Mouse (Mus musculus) erythroblast, adult 5-6 weeks (primary cell): ENCODE measurements at regions not wholly inside any gene's neighbourhood (a gene's known extent, or its start where the extent isn't known, plus 50 kb on each side); places are given as distances from the start of the nearest gene placed in this dataset.
A peak's percentile ranks its signal among the peaks of the same experiment; 100 is the strongest.

Experiments
- ATAC-seq: replicated peaks from 2 replicates; pipeline ENCODE4 v1.8.0; 2016; ENCODE audit warnings: moderate number of reproducible peaks, mild to moderate bottlenecking, moderate TSS enrichment, inconsistent platforms; ENCODE audit not compliant: poor library complexity, low FRiP score, severe bottlenecking

GRCm38 (mm10) chr12:86830247-86830585 is 54.4 kb downstream of the Irf2bpl start:
- ATAC-seq: no peak

DNA sequence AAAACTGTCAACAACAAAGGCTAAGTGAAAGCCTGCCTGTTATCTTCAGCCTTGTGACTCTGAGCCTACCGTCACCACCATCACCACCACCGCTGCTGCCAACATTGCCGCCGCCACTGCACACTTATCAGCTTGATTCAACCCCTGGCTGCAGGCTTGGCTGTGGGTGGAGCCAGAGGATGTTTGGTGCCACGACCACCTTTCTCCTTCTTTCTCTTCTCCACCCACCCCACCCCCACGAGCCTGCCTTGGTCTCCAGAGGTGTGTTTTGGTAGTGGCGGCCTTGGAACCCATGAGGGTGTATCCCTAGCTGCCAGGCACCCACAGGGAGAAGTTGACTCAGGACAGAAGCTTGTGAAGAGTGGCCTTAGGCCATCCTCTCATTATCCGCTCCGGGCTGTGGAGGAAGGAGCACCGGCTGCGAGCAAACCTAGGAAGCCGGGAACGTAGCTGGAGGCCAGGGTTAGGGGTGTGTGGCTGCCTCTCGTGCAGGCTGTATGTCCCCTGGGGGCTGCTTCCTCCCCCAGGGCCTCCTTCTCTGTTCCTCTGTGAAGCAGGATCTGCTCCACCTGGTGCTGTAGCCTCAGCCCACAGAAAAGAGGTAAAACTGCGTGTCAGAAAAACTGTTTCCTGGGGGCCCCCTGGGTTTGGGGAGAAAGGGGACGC is 54.9 kb downstream of the Irf2bpl start:
- peak; percentile 32 for ATAC-seq

GRCm38 (mm10) chr12:86827241-86827606 is 57.4 kb downstream of the Irf2bpl start:
- no peak for ATAC-seq

DNA sequence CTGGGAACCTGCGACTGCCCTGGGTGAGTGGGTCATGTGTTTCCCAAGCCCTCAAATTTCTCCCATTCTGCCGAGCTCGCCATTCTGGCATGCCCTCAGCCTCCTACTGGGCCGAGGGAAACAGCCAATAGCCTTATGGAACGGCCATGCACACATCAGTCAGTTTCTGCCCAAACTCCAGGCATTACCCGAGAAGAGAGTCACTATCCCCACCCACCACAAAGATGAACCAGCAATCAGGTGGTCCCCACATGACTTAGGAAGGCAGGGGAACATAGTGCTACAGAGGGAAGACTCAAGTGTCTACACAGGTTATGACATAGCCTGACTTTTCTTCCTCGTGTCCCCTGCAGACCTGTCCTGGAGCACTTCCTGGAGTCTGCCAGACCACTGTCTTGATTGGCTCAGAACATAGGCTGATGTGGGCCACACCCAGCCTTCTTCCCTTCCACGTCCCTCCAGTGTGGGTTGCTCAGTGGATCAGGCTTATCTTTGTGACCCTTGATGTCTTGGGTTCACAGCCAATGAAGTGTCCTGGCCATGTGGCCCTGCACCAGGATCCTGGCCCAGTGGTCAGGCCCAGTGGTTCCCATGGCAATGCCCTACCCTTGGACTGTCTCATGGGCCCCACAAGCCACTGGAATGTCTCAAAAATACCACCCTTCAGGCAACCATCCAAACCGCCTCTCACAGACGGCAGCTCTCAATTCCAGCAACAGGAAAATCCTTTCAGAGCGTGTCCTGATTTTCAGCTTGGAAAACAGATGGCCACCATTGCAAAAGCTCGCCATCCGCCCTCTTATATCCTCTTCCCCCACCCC is 58.0 kb downstream of the Irf2bpl start:
- ATAC-seq: no peak

DNA sequence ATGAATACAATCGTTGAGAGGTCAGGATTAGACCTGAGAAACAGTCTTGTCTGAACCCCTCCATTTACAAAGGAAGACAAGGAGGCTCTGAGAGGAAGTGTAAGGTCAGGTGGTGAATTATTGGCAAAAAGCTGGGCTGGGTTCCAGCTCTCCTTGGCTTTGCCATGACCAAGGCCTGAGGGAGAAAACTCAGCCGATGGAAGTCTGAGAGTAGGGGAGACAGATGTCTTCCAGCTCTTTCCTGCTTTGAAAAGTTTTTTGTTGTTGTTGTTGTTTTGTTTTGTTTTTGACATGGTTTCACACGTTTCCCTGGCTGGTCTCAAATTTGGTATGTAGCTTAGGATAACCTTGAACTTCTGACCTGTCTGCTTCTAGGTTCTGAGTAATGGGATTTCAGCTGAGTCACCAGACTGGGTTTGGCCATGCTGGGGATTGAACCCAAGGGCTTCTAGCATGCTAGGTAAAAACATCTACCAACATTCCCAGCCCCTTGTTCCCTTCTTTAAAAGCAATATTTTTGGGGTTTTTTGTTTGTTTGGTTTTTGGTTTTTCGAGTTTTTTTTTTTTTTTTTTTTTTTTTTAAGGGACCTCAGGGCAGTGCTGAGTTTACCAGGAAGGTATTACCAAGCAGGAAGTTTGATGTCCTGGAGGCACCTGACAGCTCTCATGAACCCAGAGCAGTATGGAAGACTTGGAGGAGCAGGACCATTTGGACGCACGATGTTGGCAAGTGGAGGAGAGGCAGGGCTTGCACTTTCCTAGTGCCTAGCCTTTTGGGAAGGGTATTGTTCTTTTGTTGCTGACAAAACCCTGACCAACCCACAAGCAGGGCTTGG is 58.8 kb downstream of the Irf2bpl start:
- ATAC-seq: no peak

DNA sequence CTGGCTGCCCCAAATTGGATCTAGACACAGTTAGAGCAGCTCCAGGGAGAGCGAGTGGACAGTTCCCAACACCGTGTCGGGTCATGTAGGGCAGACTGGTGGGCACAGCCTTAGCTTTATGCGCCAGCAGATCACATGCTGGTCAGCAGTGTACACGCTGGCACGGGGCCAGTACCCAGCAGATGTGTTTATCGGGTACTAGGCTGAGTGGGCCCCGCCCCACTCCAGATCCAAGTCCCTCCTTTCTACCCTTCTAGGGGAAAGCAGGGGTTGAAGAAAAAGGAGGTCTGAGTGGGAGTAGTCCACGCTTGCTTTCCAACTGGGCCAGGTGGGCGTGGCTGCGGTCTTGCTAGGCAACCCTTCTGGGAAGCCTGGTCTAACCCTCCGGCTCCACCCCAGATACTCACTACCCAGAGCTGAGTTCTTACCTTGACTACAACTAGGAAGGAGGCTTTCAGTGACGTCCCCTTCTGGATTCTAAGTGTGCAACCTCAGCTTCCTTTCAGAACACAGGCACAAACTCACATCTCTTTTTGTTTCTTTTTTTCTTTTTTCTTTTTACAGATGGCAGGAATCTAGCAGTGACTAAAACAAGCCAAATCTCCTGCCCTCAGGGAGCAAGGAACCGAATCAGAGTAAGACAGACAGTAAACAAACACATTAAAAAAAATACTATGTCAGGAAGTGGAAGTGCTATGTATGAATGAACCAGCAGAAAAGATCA is 59.6 kb downstream of the Irf2bpl start:
- ATAC-seq: peak; percentile 86

DNA sequence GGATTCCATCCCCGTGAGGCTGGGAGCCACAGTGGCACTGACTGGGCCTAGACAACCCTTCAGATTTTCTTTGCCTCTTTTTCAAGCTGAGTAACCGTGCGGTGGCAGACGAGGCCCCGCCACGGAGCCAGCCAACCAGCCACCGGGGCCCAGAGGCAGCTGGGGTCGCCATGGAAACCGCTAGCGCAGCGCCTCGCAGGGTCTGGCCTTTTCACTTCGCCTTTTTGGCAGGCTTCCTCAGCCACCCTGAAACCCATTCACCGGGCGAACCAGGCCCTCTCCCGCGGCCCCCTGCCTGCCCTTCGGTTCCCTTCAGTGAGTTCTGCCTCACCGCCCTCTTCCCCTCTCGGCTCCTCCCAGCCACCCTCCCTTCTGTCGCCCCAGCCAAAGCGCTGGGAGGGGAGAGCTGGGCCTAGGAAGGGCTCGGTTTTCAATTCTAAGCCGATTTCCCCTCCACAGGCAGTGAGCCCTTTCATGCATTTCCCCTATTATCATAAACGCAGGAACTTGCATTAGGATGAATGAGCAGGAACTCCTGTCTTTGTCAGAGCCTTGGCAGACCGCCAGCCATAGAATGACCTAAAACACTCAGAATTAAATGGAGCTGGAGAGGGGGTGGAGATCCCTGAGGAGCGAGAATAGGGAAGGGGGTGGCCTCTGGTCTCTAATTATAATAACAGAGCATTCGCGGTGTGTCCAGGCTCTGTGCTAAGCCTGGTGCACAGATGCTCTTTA is 60.6 kb downstream of the Irf2bpl start:
- peak; percentile 78 for ATAC-seq

DNA sequence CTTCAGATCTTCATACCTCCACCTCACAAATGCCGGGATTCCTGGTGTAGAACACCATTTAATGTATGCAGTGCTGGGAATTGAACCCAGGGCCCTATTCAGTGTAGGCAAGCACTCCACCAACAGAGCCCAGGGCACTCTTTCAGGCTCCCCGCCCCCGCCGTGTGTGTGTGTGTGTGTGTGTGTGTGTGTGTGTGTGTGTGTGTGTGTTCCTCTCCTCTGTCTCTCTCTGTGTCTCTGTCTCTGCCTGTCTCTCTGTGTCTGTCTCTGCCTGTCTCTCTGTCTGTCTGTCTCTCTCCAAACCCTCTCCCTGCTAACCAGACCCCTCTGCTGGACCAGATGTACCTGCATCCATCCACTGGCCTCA is 61.1 kb downstream of the Irf2bpl start:
- ATAC-seq: no peak

- ATAC-seq: no peak
Observed at GRCm38 (mm10) chr12:86821183-86821582, 63.4 kb downstream of the Irf2bpl start.

DNA sequence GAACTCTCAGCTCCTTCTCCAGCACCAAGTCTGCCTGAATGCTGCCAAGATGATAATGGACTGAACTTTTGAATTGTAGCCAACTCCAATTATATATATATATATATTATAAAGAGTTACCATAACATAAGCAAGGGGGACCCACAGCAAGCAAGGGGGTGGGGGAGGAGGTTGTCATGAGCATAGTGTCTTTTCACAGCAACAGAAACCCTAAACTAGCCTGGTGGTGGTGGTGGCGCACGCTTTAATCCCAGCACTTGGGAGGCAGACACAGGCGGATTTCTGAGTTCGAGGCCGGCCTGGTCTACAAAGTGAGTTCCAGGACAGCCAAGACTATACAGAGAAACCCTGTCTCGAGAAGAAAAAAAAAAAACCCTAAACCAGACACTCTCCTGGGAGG is 65.0 kb downstream of the Irf2bpl start:
- ATAC-seq: no peak

GRCm38 (mm10) chr12:86819163-86819562 is 65.4 kb downstream of the Irf2bpl start:
- no peak for ATAC-seq

DNA sequence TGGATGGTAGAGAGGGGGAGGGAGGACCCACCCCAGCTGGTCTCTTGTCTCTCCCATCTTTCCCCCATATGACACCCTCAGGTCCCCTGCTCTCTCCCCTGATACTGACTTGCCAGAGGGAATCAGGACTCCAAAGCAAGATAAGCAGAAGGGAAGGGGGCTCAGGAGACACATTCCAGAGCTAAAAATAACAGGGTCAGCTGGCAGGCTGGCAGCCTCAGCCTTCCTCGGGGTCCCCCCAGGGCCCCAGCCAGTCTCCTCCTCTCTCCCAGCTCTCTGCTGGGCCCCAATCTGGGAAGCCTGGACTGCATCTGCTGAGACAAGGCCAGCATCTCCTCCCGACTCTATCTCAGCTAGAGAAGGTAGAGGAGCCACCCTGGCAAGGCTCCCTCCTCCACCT is 66.4 kb downstream of the Irf2bpl start:
- ATAC-seq: no peak

GRCm38 (mm10) chr12:86816702-86817610 is 67.6 kb downstream of the Irf2bpl start:
- peak; percentile 28; the same call in 1 of the 2 replicates for ATAC-seq

- ATAC-seq: peak; percentile 98
Observed at GRCm38 (mm10) chr12:86816171-86816701, 68.4 kb downstream of the Irf2bpl start.

GRCm38 (mm10) chr12:86814740-86815139 is 69.9 kb downstream of the Irf2bpl start:
- no peak for ATAC-seq
